Mouse (Mus musculus): ENCODE results near the gene Rnf220. TPM values are rescaled to one million over a fixed set of nuclear protein-coding genes. Genes with fewer than 3 reads are reported as not detected.

Gene Rnf220
- polyA plus RNA-seq, 1 experiment from 2014 or later, result 76.0 TPM

- Histone ChIP-seq H3K27me3 (ENCODE audit: insufficient read depth, low read length) (no peaks in the 10 kb centered on the region), H3K9me3 (ENCODE audit: low read length) (no peaks in the 10 kb centered on the region), H3K4me1 (ENCODE audit: insufficient read depth, low read length) (peaks cover 32% of the 10 kb centered on the region), H3K4me2 (replicated peaks; ENCODE audit: low read depth, low read length) (peak overlapping the region; percentile 80), H3K27ac (ENCODE audit: low read length) (peak overlapping the region; percentile 94), H3K36me3 (ENCODE audit: insufficient read depth, low read length) (peaks cover 32% of the 10 kb centered on the region), H3K4me3 (ENCODE audit: low read length) (peak overlapping the region; percentile 68), H3K9ac (replicated peaks; ENCODE audit: low read length) (peak overlapping the region; percentile 80)
- 0 out of 2 replicates have a peak, but pooled peaks have one; percentile 1 for ATAC-seq (ENCODE audit: low FRiP score, low TSS enrichment)
- 23% methylated on average over 25 of the region's 25 CpGs for WGBS
These were observed 208.4 kb downstream of the Rnf220 start for GRCm38 (mm10) chr4:117288277-117288926.

GRCm38 (mm10) chr4:117284363-117284762 lies 212.5 kb downstream of the Rnf220 start:
- H3K36me3 ChIP-seq (ENCODE audit: insufficient read depth, low read length), result peaks cover 57% of the 10 kb centered on the region
- ATAC-seq (ENCODE audit: low FRiP score, low TSS enrichment), result no peak

DNA sequence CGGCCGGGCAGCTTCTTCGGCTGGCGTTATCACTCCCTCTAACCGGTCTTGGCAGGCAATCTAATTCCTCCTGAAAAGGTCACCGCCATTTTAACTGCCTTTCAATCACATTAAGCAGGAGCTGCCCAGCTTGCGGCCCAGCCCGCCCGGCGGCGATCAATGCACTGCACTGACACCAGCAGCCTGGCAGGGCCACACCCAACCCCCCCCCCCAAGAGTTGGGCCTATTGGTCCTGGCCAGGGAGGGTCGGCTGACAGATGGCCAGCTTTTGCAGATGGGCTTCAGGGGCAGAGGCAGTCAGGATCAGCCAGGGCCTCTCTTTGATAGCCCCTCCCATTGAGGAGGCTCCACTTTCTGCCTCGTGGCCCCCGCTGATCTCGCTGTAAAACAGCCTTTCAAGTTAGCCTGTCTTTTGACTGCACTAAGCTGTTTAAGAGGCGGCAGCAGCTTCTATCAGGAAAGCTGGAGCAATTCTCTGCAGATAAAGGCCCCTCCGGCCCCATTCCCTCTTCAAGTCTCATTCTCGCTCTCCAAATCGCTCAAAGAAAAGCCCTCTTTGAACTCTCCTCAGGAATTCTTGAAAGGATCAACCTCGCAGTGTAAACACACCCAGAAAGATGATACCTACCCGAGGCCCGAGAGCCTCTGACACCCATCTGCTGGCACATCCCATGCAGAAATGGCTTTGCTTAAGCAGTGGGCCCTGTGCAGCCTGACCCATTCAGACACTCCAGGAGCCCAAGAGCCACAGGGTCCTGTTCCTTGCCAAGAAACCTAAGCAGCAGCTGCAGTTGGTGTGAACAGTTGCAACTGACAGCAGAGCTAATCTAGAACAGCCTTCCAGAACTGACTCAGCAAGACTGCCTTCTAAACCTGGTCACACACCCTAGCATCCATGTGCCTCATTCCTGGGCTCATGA lies 213.3 kb downstream of the Rnf220 start:
- WGBS, result 32% methylated on average over 22 of the region's 22 CpGs
- H3K27me3 ChIP-seq (ENCODE audit: insufficient read depth, low read length), result no peaks in the 10 kb centered on the region; the same call in 1 of the 2 replicates
- H3K4me1 ChIP-seq (ENCODE audit: insufficient read depth, low read length), result peaks cover 34% of the 10 kb centered on the region
- peaks cover 60% of the 10 kb centered on the region for H3K36me3 ChIP-seq (ENCODE audit: insufficient read depth, low read length)
- no peak overlapping the region for H3K4me3 ChIP-seq (ENCODE audit: low read length)
- H3K27ac ChIP-seq (ENCODE audit: low read length), result no peak overlapping the region
- no peaks in the 10 kb centered on the region for H3K9me3 ChIP-seq (ENCODE audit: low read length)
- peak; percentile 59; the same call in 1 of the 2 replicates for ATAC-seq (ENCODE audit: low FRiP score, low TSS enrichment)
- no peak overlapping the region for H3K4me2 ChIP-seq (replicated peaks; ENCODE audit: low read depth, low read length)
- H3K9ac ChIP-seq (replicated peaks; ENCODE audit: low read length), result no peak overlapping the region; the same call in 1 of the 2 replicates

More at GRCm38 (mm10) chr4:117284363-117284762, 212.5 kb downstream of the Rnf220 start:
- Histone ChIP-seq H3K27me3 (ENCODE audit: insufficient read depth, low read length) (no peaks in the 10 kb centered on the region; the same call in 1 of the 2 replicates), H3K9me3 (ENCODE audit: low read length) (no peaks in the 10 kb centered on the region), H3K9ac (replicated peaks; ENCODE audit: low read length) (no peak overlapping the region; the same call in 1 of the 2 replicates), H3K4me1 (ENCODE audit: insufficient read depth, low read length) (peaks cover 36% of the 10 kb centered on the region), H3K27ac (ENCODE audit: low read length) (no peak overlapping the region), H3K4me2 (replicated peaks; ENCODE audit: low read depth, low read length) (no peak overlapping the region), H3K4me3 (ENCODE audit: low read length) (no peak overlapping the region)
- WGBS, result 44% methylated on average over 4 of the region's 4 CpGs

DNA sequence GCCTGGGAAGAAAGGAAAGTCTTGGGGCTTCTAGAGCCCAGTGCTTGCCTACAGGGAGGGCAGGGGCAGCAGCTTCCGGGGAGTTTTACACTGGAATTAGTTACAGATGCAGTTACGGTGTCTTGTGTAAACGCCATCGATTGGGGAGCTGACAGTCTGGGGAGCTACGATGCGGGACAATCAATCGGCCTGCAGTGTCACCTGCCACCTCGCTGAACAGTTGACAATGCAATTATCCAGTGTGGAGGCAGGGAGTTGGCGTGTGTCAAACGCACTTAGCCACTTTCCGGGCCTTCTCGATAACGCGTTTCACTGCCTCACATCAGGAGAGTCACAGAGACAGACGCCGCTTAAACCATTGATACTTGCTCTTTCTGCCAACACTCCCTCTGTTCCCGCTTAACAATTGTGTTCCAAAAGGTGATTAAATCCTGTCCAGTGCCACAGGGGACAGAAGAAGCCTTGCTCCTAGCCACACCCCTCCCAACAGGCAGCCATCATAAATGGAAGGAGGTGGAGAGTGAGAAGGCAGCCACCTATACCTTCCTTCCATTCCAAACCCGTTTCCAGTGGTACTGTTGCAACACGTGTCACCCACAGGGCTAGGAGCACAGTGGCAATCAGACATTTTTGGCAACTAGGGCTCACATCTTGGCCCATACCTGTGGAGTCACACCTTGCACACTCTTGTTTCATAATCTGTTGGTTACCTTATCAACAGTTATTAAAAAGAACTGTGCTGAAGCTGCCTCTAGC lies 215.6 kb downstream of the Rnf220 start:
- no peak overlapping the region for H3K9ac ChIP-seq (replicated peaks; ENCODE audit: low read length)
- H3K9me3 ChIP-seq (ENCODE audit: low read length), result no peaks in the 10 kb centered on the region
- H3K4me1 ChIP-seq (ENCODE audit: insufficient read depth, low read length), result peaks cover 36% of the 10 kb centered on the region
- no peak overlapping the region for H3K4me3 ChIP-seq (ENCODE audit: low read length)
- 52% methylated on average over 19 of the region's 19 CpGs for WGBS
- no peaks in the 10 kb centered on the region; the same call in 1 of the 2 replicates for H3K27me3 ChIP-seq (ENCODE audit: insufficient read depth, low read length)
- H3K27ac ChIP-seq (ENCODE audit: low read length), result no peak overlapping the region
- H3K36me3 ChIP-seq (ENCODE audit: insufficient read depth, low read length), result peaks cover 68% of the 10 kb centered on the region
- H3K4me2 ChIP-seq (replicated peaks; ENCODE audit: low read depth, low read length), result no peak overlapping the region
- no peak for ATAC-seq (ENCODE audit: low FRiP score, low TSS enrichment)

GRCm38 (mm10) chr4:117280397-117280930 lies 216.4 kb downstream of the Rnf220 start:
- Histone ChIP-seq H3K27ac (ENCODE audit: low read length) (no peak overlapping the region), H3K4me3 (ENCODE audit: low read length) (no peak overlapping the region), H3K4me1 (ENCODE audit: insufficient read depth, low read length) (peaks cover 39% of the 10 kb centered on the region), H3K9ac (replicated peaks; ENCODE audit: low read length) (0 out of 2 replicates have a peak overlapping the region, but pooled peaks have one; percentile 4), H3K4me2 (replicated peaks; ENCODE audit: low read depth, low read length) (no peak overlapping the region), H3K36me3 (ENCODE audit: insufficient read depth, low read length) (peaks cover 71% of the 10 kb centered on the region), H3K9me3 (ENCODE audit: low read length) (no peaks in the 10 kb centered on the region), H3K27me3 (ENCODE audit: insufficient read depth, low read length) (no peaks in the 10 kb centered on the region; the same call in 1 of the 2 replicates)
- no peak for ATAC-seq (ENCODE audit: low FRiP score, low TSS enrichment)
- 81% methylated on average over 8 of the region's 8 CpGs for WGBS

DNA sequence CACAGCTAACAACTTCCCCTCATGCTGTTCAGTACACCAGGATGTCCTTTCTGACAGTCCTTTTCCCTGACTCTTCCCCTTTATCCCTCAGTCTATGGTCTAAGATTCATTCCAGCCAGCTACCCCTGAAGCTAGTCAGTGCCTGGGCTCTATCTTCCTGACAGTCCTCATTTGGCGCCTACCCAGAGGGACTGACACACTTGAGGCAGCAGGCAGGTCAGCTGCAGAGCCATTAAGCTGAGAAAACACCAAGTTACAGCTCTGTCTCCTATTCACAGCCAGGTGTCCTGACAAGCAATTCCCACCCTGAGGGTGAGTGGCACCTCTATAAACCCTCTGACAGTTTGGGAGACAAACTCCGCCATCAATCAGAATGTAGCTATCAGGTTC lies 217.6 kb downstream of the Rnf220 start:
- no peak overlapping the region for H3K4me3 ChIP-seq (ENCODE audit: low read length)
- no peak overlapping the region for H3K9ac ChIP-seq (replicated peaks; ENCODE audit: low read length)
- no peak overlapping the region for H3K27ac ChIP-seq (ENCODE audit: low read length)
- ATAC-seq (ENCODE audit: low FRiP score, low TSS enrichment), result no peak
- H3K27me3 ChIP-seq (ENCODE audit: insufficient read depth, low read length), result no peaks in the 10 kb centered on the region; the same call in 1 of the 2 replicates
- peaks cover 6% of the 10 kb centered on the region for H3K9me3 ChIP-seq (ENCODE audit: low read length)
- peaks cover 68% of the 10 kb centered on the region for H3K36me3 ChIP-seq (ENCODE audit: insufficient read depth, low read length)
- peaks cover 30% of the 10 kb centered on the region for H3K4me1 ChIP-seq (ENCODE audit: insufficient read depth, low read length)
- 60% methylated on average over 2 of the region's 2 CpGs for WGBS
- H3K4me2 ChIP-seq (replicated peaks; ENCODE audit: low read depth, low read length), result no peak overlapping the region

DNA sequence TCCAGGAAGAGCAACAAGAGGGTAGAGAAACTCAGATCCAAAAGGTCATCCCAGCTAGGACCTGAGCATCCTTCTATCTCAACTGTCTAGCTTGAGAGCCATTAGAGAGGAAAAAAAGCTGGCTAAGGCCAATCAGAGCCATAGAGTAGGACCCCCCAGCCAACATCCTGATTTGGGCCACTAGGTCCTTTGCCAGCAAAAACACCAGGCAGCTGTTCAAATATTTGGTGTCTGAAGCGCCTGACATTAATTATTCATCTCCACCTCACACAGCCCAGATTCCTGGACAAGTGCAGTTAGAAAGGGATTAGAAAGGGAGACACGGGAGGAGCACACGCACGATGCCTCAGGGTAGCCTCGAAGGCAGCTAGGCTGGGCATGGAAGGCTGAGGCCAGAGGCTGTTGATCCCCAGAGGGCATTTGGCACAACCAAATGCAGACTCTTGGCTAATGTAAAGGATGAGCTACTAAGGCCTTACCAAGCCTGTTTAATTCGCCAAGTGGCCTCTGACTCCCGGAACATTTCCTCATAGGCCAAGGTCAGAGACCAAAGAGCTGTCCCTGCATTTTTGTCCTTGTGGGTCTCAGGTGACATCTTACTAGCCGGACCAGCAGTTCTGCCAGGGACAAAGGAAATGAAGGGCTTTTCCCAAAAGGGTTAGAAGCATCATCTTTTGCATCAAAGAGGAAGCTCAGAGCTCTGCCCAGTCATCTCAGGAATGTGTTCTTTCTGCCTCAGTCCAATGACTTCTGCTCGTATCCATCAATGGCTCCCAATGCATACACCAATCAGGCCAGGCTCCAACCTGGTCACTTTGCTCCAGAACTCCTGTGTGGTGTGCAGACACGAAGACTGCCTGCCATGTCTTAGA lies 218.2 kb downstream of the Rnf220 start:
- Histone ChIP-seq H3K9ac (replicated peaks; ENCODE audit: low read length) (no peak overlapping the region), H3K4me2 (replicated peaks; ENCODE audit: low read depth, low read length) (no peak overlapping the region), H3K4me1 (ENCODE audit: insufficient read depth, low read length) (peaks cover 23% of the 10 kb centered on the region), H3K27ac (ENCODE audit: low read length) (no peak overlapping the region), H3K27me3 (ENCODE audit: insufficient read depth, low read length) (no peaks in the 10 kb centered on the region; the same call in 1 of the 2 replicates), H3K4me3 (ENCODE audit: low read length) (no peak overlapping the region), H3K36me3 (ENCODE audit: insufficient read depth, low read length) (peaks cover 68% of the 10 kb centered on the region), H3K9me3 (ENCODE audit: low read length) (peaks cover 11% of the 10 kb centered on the region)
- WGBS, result 73% methylated on average over 10 of the region's 10 CpGs
- ATAC-seq (ENCODE audit: low FRiP score, low TSS enrichment), result no peak

- Histone ChIP-seq H3K27ac (ENCODE audit: low read length) (no peak overlapping the region), H3K9me3 (ENCODE audit: low read length) (peaks cover 11% of the 10 kb centered on the region), H3K4me1 (ENCODE audit: insufficient read depth, low read length) (peaks cover 17% of the 10 kb centered on the region), H3K27me3 (ENCODE audit: insufficient read depth, low read length) (no peaks in the 10 kb centered on the region; the same call in 1 of the 2 replicates), H3K4me2 (replicated peaks; ENCODE audit: low read depth, low read length) (no peak overlapping the region), H3K4me3 (ENCODE audit: low read length) (no peak overlapping the region), H3K9ac (replicated peaks; ENCODE audit: low read length) (no peak overlapping the region), H3K36me3 (ENCODE audit: insufficient read depth, low read length) (peaks cover 70% of the 10 kb centered on the region)
- WGBS, result 88% methylated on average over 7 of the region's 7 CpGs
- no peak for ATAC-seq (ENCODE audit: low FRiP score, low TSS enrichment)
These were observed 219.2 kb downstream of the Rnf220 start for GRCm38 (mm10) chr4:117277687-117278086.

All from kidney, embryonic 16.5 days (tissue).